Mouse (Mus musculus): Measurements from ENCODE around the gene Pde4d.
A peak's percentile ranks its signal among the peaks of the same experiment; 100 is the strongest.

The Pde4d gene

GRCm38 (mm10) chr13:109556853-109557252 lies 1107.1 kb downstream of the Pde4d start:
- DNase-seq (ENCODE audit: low read depth, low spot score) = no peak

- DNase-seq (ENCODE audit: low read depth, low spot score) = peak; percentile 53
Observed at GRCm38 (mm10) chr13:109558341-109559257, 1108.9 kb downstream of the Pde4d start.

GRCm38 (mm10) chr13:109560261-109560660 lies 1110.5 kb downstream of the Pde4d start:
- DNase-seq (ENCODE audit: low read depth, low spot score) = no peak

- no peak for DNase-seq (ENCODE audit: low read depth, low spot score)
Observed at GRCm38 (mm10) chr13:109568638-109569468, 1119.1 kb downstream of the Pde4d start.

GRCm38 (mm10) chr13:109569491-109569890 lies 1119.7 kb downstream of the Pde4d start:
- DNase-seq (ENCODE audit: low read depth, low spot score) = no peak

- DNase-seq (ENCODE audit: low read depth, low spot score) = no peak
Observed at GRCm38 (mm10) chr13:109576725-109577124, 1127.0 kb downstream of the Pde4d start.

GRCm38 (mm10) chr13:109577454-109577853 lies 1127.7 kb downstream of the Pde4d start:
- DNase-seq (ENCODE audit: low read depth, low spot score) = no peak

- no peak for DNase-seq (ENCODE audit: low read depth, low spot score)
Observed at GRCm38 (mm10) chr13:109577901-109578300, 1128.2 kb downstream of the Pde4d start.

GRCm38 (mm10) chr13:109581284-109582070 lies 1131.7 kb downstream of the Pde4d start:
- DNase-seq (ENCODE audit: low read depth, low spot score) = peak; percentile 18

- DNase-seq (ENCODE audit: low read depth, low spot score) = no peak
Observed at GRCm38 (mm10) chr13:109590048-109590447, 1140.3 kb downstream of the Pde4d start.

GRCm38 (mm10) chr13:109592192-109592797 lies 1142.5 kb downstream of the Pde4d start:
- DNase-seq (ENCODE audit: low read depth, low spot score) = no peak

GRCm38 (mm10) chr13:109599711-109600110 lies 1150.0 kb downstream of the Pde4d start:
- peak; percentile 92 for DNase-seq (ENCODE audit: low read depth, low spot score)

- DNase-seq (ENCODE audit: low read depth, low spot score) = no peak
Observed at GRCm38 (mm10) chr13:109604017-109604416, 1154.3 kb downstream of the Pde4d start.

GRCm38 (mm10) chr13:109605140-109605539 lies 1155.4 kb downstream of the Pde4d start:
- DNase-seq (ENCODE audit: low read depth, low spot score) = no peak

GRCm38 (mm10) chr13:109609106-109609804 lies 1159.5 kb downstream of the Pde4d start:
- DNase-seq (ENCODE audit: low read depth, low spot score) = no peak

GRCm38 (mm10) chr13:109609805-109610187 lies 1160.0 kb downstream of the Pde4d start:
- peak; percentile 84 for DNase-seq (ENCODE audit: low read depth, low spot score)

- DNase-seq (ENCODE audit: low read depth, low spot score) = no peak
Observed at GRCm38 (mm10) chr13:109610772-109611171, 1161.0 kb downstream of the Pde4d start.

- DNase-seq (ENCODE audit: low read depth, low spot score) = no peak
Observed at GRCm38 (mm10) chr13:109615213-109615784, 1165.6 kb downstream of the Pde4d start.

- peak; percentile 56 for DNase-seq (ENCODE audit: low read depth, low spot score)
Observed at GRCm38 (mm10) chr13:109615785-109616281, 1166.1 kb downstream of the Pde4d start.

- no peak for DNase-seq (ENCODE audit: low read depth, low spot score)
Observed at GRCm38 (mm10) chr13:109619158-109619657, 1169.5 kb downstream of the Pde4d start.

All from ZHBTc4 (cell line).